Mouse (Mus musculus) megakaryocyte, embryonic 14.5 days (primary cell): ENCODE measurements around the gene Zbtb16. TPM values are rescaled to one million over a fixed set of nuclear protein-coding genes. Genes with fewer than 3 reads are reported as not detected.
A peak's percentile ranks its signal among the peaks of the same experiment; 100 is the strongest.

Source experiments
- H3K27me3 ChIP-seq: replicated peaks from 2 replicates; pipeline ENCODE3; 2012; ENCODE audit warnings: inconsistent platforms
- H3K36me3 ChIP-seq: replicated peaks from 2 replicates; pipeline ENCODE3; 2012; ENCODE audit warnings: low read length, inconsistent platforms, mixed read lengths
- H3K4me1 ChIP-seq: 2 replicates; pipeline ENCODE4 v1.6.1; 2012; ENCODE audit warnings: inconsistent platforms
- H3K4me3 ChIP-seq: replicated peaks from 2 replicates; pipeline ENCODE3; 2012; ENCODE audit warnings: moderate library complexity, mild to moderate bottlenecking, inconsistent platforms
- H3K9me3 ChIP-seq: 2 replicates; pipeline ENCODE4 v1.6.1; 2012; ENCODE audit warnings: inconsistent platforms
- FLI1 ChIP-seq: IDR thresholded peaks from 2 replicates; pipeline ENCODE4 v1.6.1; 2012; ENCODE audit warnings: low read length, inconsistent platforms, mixed read lengths
- GATA1 ChIP-seq: IDR thresholded peaks from 3 replicates; pipeline ENCODE4 v1.6.1; 2012; ENCODE audit warnings: mixed read lengths, low read length, inconsistent platforms, borderline replicate concordance
- polyA plus RNA-seq: library from polyadenylated mRNA; stranded (reverse); fragments of >175 nt; gene quantifications from 2 replicates; pipeline ENCODE4 v1.2.3, GENCODE M21; 2012; ENCODE audit warnings: low replicate concordance; ENCODE audit not compliant: insufficient read depth

Zbtb16 gene
- polyA plus RNA-seq, 1 experiment: 1.8 TPM

- Histone ChIP-seq H3K4me3 (no peak overlapping the region), H3K36me3 (peaks cover 14% of the 10 kb centered on the region), H3K27me3 (no peaks in the 10 kb centered on the region), H3K4me1 (peaks cover 46% of the 10 kb centered on the region), H3K9me3 (no peaks in the 10 kb centered on the region)
- TF ChIP-seq FLI1 (no peak), GATA1 (no peak)
Measured at GRCm38 (mm10) chr9:48724733-48725132, 111.3 kb downstream of the Zbtb16 start.

GRCm38 (mm10) chr9:48723511-48724304, 112.3 kb downstream of the Zbtb16 start:
- TF ChIP-seq FLI1: no peak
- no peak for TF ChIP-seq GATA1
- H3K4me1 ChIP-seq: peaks cover 35% of the 10 kb centered on the region
- H3K36me3 ChIP-seq: peaks cover 21% of the 10 kb centered on the region
- peak overlapping the region; percentile 56 for H3K4me3 ChIP-seq
- H3K27me3 ChIP-seq: no peaks in the 10 kb centered on the region
- no peaks in the 10 kb centered on the region for H3K9me3 ChIP-seq

GRCm38 (mm10) chr9:48723025-48723424, 113.0 kb downstream of the Zbtb16 start:
- H3K4me1 ChIP-seq: peaks cover 33% of the 10 kb centered on the region
- H3K4me3 ChIP-seq: no peak overlapping the region
- H3K9me3 ChIP-seq: no peaks in the 10 kb centered on the region
- peaks cover 24% of the 10 kb centered on the region for H3K36me3 ChIP-seq
- no peaks in the 10 kb centered on the region for H3K27me3 ChIP-seq
- TF ChIP-seq FLI1 (no peak), GATA1 (no peak)

- H3K27me3 ChIP-seq: no peaks in the 10 kb centered on the region
- H3K36me3 ChIP-seq: peaks cover 30% of the 10 kb centered on the region
- TF ChIP-seq GATA1: no peak
- no peak for TF ChIP-seq FLI1
- no peak overlapping the region for H3K4me3 ChIP-seq
- peaks cover 27% of the 10 kb centered on the region for H3K4me1 ChIP-seq
- no peaks in the 10 kb centered on the region for H3K9me3 ChIP-seq
Measured at GRCm38 (mm10) chr9:48722261-48722920, 113.6 kb downstream of the Zbtb16 start.

GRCm38 (mm10) chr9:48721655-48722054, 114.4 kb downstream of the Zbtb16 start:
- no peak overlapping the region for H3K4me3 ChIP-seq
- H3K9me3 ChIP-seq: no peaks in the 10 kb centered on the region
- peaks cover 22% of the 10 kb centered on the region for H3K4me1 ChIP-seq
- H3K27me3 ChIP-seq: no peaks in the 10 kb centered on the region
- H3K36me3 ChIP-seq: peaks cover 36% of the 10 kb centered on the region
- no peak for TF ChIP-seq FLI1
- TF ChIP-seq GATA1: no peak

- Histone ChIP-seq H3K4me1 (peaks cover 25% of the 10 kb centered on the region), H3K36me3 (peaks cover 41% of the 10 kb centered on the region)
- TF ChIP-seq GATA1 (no peak), FLI1 (no peak)
Measured at GRCm38 (mm10) chr9:48721172-48721571, 114.8 kb downstream of the Zbtb16 start.

GRCm38 (mm10) chr9:48720251-48720963, 115.6 kb downstream of the Zbtb16 start:
- Histone ChIP-seq H3K36me3 (peaks cover 48% of the 10 kb centered on the region), H3K9me3 (no peaks in the 10 kb centered on the region), H3K4me3 (no peak overlapping the region), H3K27me3 (no peaks in the 10 kb centered on the region), H3K4me1 (peaks cover 28% of the 10 kb centered on the region)
- TF ChIP-seq GATA1: no peak
- no peak for TF ChIP-seq FLI1

More at GRCm38 (mm10) chr9:48721172-48721571, 114.8 kb downstream of the Zbtb16 start:
- Histone ChIP-seq H3K27me3 (no peaks in the 10 kb centered on the region), H3K9me3 (no peaks in the 10 kb centered on the region), H3K4me3 (no peak overlapping the region)

- H3K36me3 ChIP-seq: peaks cover 53% of the 10 kb centered on the region
- TF ChIP-seq FLI1 (no peak), GATA1 (no peak)
- H3K27me3 ChIP-seq: no peaks in the 10 kb centered on the region
- H3K4me1 ChIP-seq: peaks cover 32% of the 10 kb centered on the region
- no peaks in the 10 kb centered on the region for H3K9me3 ChIP-seq
- no peak overlapping the region for H3K4me3 ChIP-seq
Measured at GRCm38 (mm10) chr9:48719619-48720018, 116.4 kb downstream of the Zbtb16 start.

- no peak overlapping the region for H3K4me3 ChIP-seq
- H3K9me3 ChIP-seq: no peaks in the 10 kb centered on the region
- H3K36me3 ChIP-seq: peaks cover 65% of the 10 kb centered on the region
- TF ChIP-seq FLI1 (no peak), GATA1 (no peak)
- H3K27me3 ChIP-seq: no peaks in the 10 kb centered on the region
- H3K4me1 ChIP-seq: peaks cover 43% of the 10 kb centered on the region
Measured at GRCm38 (mm10) chr9:48716549-48716948, 119.5 kb downstream of the Zbtb16 start.
